Mouse (Mus musculus) Patski (cell line): ENCODE data around the gene Phf21b. TPM values are rescaled to one million over a fixed set of nuclear protein-coding genes. Genes with fewer than 3 reads are reported as not detected.

Experiments used
- ATAC-seq: fragments of 100-300 bp; one replicate; pipeline ENCODE4 v1.8.0; 2021
- CTCF ChIA-PET: fragments of 350-600 bp; sonication (Branson Sonifier 250); formaldehyde crosslinking; loops from one replicate; lab custom pipeline; 2022; ENCODE audit warnings: inconsistent platforms; lab: Charles Lee
- POLR2A ChIA-PET: fragments of 350-600 bp; sonication (Branson Sonifier 250); formaldehyde crosslinking; loops from one replicate; lab custom pipeline; 2022; ENCODE audit warnings: antibody characterized with exemption, inconsistent platforms; lab: Charles Lee
- DNase-seq: peaks from one replicate; pipeline ENCODE4 v3.0.0-alpha.2; 2011; ENCODE audit warnings: low read depth, low spot score
- H3K27me3 ChIP-seq: fragments of 371-371 bp; one replicate; pipeline ENCODE4 v1.5.1; 2021
- CTCF ChIP-seq: fragments of 100-300 bp; IDR thresholded peaks from one replicate; pipeline ENCODE4 v1.5.1; 2021
- in situ Hi-C: fragments of 300-500 bp; cut with MboI; formaldehyde crosslinking; loops from 3 replicates; pipeline ENCODE4 v1.11.1; 2018; ENCODE audit warnings: low pct_unique_long_range_greater_than_20kb, mixed read lengths
- polyA plus RNA-seq: library from polyadenylated mRNA; unstranded; gene quantifications from one replicate; pipeline ENCODE4 v1.2.3, GENCODE M21; 2021

Phf21b gene
- polyA plus RNA-seq, 1 experiment from 2014 or later: 1.8 TPM

- in situ Hi-C loops: no loop called here
- peaks cover 27% of the 10 kb centered on the region for H3K27me3 ChIP-seq
- ChIA-PET CTCF (interaction anchor here (1.5 kb wide), 1 partner anchor 11 kb away, joined by 3 read pairs; no protein-coding TSS in a partner anchor), POLR2A (no interaction called here)
- no peak for TF ChIP-seq CTCF
- no peak for ATAC-seq
- DNase-seq: no peak
Measured at GRCm38 (mm10) chr15:84873079-84873478, 17.2 kb upstream of the Phf21b start.

GRCm38 (mm10) chr15:84871802-84872201 lies 16.0 kb upstream of the Phf21b start:
- in situ Hi-C loops: no loop called here

GRCm38 (mm10) chr15:84861911-84862310 lies 6.1 kb upstream of the Phf21b start:
- ChIA-PET POLR2A (no interaction called here), CTCF (no interaction called here)
- in situ Hi-C loops: no loop called here
- no peak for ATAC-seq
- DNase-seq: no peak
- H3K27me3 ChIP-seq: peaks cover 28% of the 10 kb centered on the region
- no peak for TF ChIP-seq CTCF

More at GRCm38 (mm10) chr15:84871802-84872201, 16.0 kb upstream of the Phf21b start:
- peaks cover 27% of the 10 kb centered on the region for H3K27me3 ChIP-seq
- ChIA-PET CTCF (interaction anchor here (1.5 kb wide), 1 partner anchor 13 kb away, joined by 3 read pairs; no protein-coding TSS in a partner anchor), POLR2A (no interaction called here)
- DNase-seq (no peak), ATAC-seq (no peak)
- TF ChIP-seq CTCF: no peak

GRCm38 (mm10) chr15:84857623-84858022 lies 1.8 kb upstream of the Phf21b start:
- no peak for TF ChIP-seq CTCF
- CTCF ChIA-PET: no interaction called here
- in situ Hi-C loops: no loop called here
- POLR2A ChIA-PET: no interaction called here
- DNase-seq (no peak), ATAC-seq (no peak)
- H3K27me3 ChIP-seq: peaks cover 17% of the 10 kb centered on the region

GRCm38 (mm10) chr15:84854921-84855901 lies 638 bp downstream of the Phf21b start:
- ATAC-seq: peak; percentile 27
- in situ Hi-C loops: no loop called here
- peaks cover 17% of the 10 kb centered on the region for H3K27me3 ChIP-seq
- POLR2A ChIA-PET: interaction anchor here (0.9 kb wide), 1 partner anchor 10 kb away, joined by 3 read pairs; no protein-coding TSS in a partner anchor
- CTCF ChIA-PET: no interaction called here
- TF ChIP-seq CTCF: no peak
- DNase-seq: no peak

GRCm38 (mm10) chr15:84854171-84854811 lies 1.6 kb downstream of the Phf21b start:
- DNase-seq: no peak
- in situ Hi-C loops: no loop called here
- POLR2A ChIA-PET: no interaction called here

GRCm38 (mm10) chr15:84853261-84854137 lies 2.4 kb downstream of the Phf21b start:
- H3K27me3 ChIP-seq: peaks cover 11% of the 10 kb centered on the region
- CTCF ChIA-PET: no interaction called here

More at GRCm38 (mm10) chr15:84854171-84854811, 1.6 kb downstream of the Phf21b start:
- no peak for ATAC-seq
- TF ChIP-seq CTCF: no peak
- CTCF ChIA-PET: no interaction called here
- peaks cover 12% of the 10 kb centered on the region for H3K27me3 ChIP-seq

DNA sequence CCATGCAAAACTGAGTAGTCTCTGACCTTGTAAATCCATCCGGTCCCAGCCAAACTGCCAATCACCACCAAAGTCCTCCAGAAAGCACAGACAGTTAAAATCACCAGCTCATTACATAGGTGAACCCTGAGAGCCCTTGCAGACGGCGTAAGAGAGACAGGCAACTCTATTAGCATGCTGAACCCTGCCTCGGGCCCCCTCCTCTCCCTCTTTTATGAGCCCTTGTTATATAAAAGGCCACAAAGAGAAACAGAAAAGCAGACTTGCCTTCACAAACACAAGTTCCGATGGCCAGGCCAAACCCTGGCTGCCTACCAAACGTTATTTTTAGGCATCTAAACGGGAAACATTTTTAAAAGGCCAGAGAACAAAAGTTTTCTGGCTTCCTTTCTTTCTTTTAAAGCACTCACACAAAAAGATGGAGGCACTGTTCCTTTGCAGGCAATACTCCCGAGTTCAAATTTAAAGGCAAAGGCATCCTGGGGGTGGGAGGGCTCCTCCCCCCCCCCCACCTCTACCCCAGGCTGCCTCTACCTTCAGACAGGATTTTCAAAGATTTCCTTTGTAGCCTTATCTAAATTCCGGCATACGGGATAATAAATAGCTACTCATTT lies 3.3 kb downstream of the Phf21b start:
- ATAC-seq: no peak
- CTCF ChIA-PET: no interaction called here
- DNase-seq: no peak
- in situ Hi-C loops: no loop called here
- H3K27me3 ChIP-seq: peaks cover 4% of the 10 kb centered on the region
- POLR2A ChIA-PET: no interaction called here
- TF ChIP-seq CTCF: no peak

More at GRCm38 (mm10) chr15:84853261-84854137, 2.4 kb downstream of the Phf21b start:
- TF ChIP-seq CTCF: no peak
- no peak for ATAC-seq
- POLR2A ChIA-PET: no interaction called here
- in situ Hi-C loops: no loop called here
- no peak for DNase-seq

GRCm38 (mm10) chr15:84850321-84850720 lies 5.5 kb downstream of the Phf21b start:
- ChIA-PET POLR2A (no interaction called here), CTCF (no interaction called here)
- TF ChIP-seq CTCF: no peak
- no peaks in the 10 kb centered on the region for H3K27me3 ChIP-seq
- DNase-seq: no peak
- in situ Hi-C loops: no loop called here
- ATAC-seq: no peak
